In genomic region chr9:119970221-119970620, GRCm38 (mm10) we compare ENCODE assay signal across 9 mouse cellular contexts. TPM values are rescaled to one million over a fixed set of nuclear protein-coding genes. Genes with fewer than 3 reads are reported as not detected.
A peak's percentile ranks its signal among the peaks of the same experiment; 100 is the strongest.
DNase-seq lines count a peak whose midpoint lies in the region; ATAC-seq and TF ChIP-seq lines count a peak whose summit lies in the region.
"Had no signal": no experiment of that assay in that cellular context is flagged by ENCODE, and none has a peak within 500 bp of the region (broad histone marks: within the 10 kb centered on the region; RNA-seq: fewer than 3 reads in every experiment).

No protein-coding gene starts in this region.

- ATAC-seq in Patski: peak; percentile 15
- no peak for ATAC-seq in hindbrain, embryonic 13.5 days (ENCODE audit: low FRiP score)
- ATAC-seq in liver, embryonic 14.5 days (ENCODE audit: insufficient read depth): no peak
- peak; percentile 29; the same call in 1 of the 2 replicates for ATAC-seq in neural tube, embryonic 13.5 days (ENCODE audit: low read depth)
- ATAC-seq in monocyte, adult 5-6 weeks (replicated peaks; ENCODE audit: insufficient number of reproducible peaks, low FRiP score, low TSS enrichment, poor library complexity, severe bottlenecking): no peak

- WGBS in heart, adult 2 months: 31% methylated on average over 6 of the region's 6 CpGs
- WGBS in hindbrain, embryonic 13.5 days: 39% methylated on average over 6 of the region's 6 CpGs
- WGBS in liver, embryonic 14.5 days (ENCODE audit: insufficient replicate concordance): 40% methylated on average over 6 of the region's 6 CpGs
- 49% methylated on average over 6 of the region's 6 CpGs for WGBS in neural tube, embryonic 13.5 days

- no peak for TF ChIP-seq POLR2A in heart, adult 2 months (IDR thresholded peaks at IDR 0.05; ENCODE audit: insufficient read depth, low read depth, low read length)

- CTCF ChIA-PET in Patski (lab: Charles Lee): interaction anchor here (0.8 to 1.5 kb wide), 6 partner anchors 11 to 103 kb away, joined by 3 to 6 read pairs (median 3); partner anchors contain the start of genes Gorasp1 and Ttc21a

- H3K4me3 ChIP-seq in heart, adult 2 months: no peak overlapping the region
- no peak overlapping the region for H3K4me3 ChIP-seq in hindbrain, embryonic 13.5 days
- H3K4me3 ChIP-seq in liver, embryonic 14.5 days (ENCODE audit: insufficient read depth in 1 of 2, low read depth in 2 of 2, low read length in 2 of 2): no peak overlapping the region
- H3K4me3 ChIP-seq in neural tube, embryonic 13.5 days: no peak overlapping the region
- H3K4me3 ChIP-seq: limb, embryonic 12.5 days had no signal

- DNase-seq in heart, adult 2 months: peak; percentile 48 to 73
- DNase-seq in heart, adult 9 months (ENCODE audit: low spot score in 2 of 2): no peak
- DNase-seq in Patski (ENCODE audit: low read depth, low spot score): no peak
- peak; percentile 57 for DNase-seq in embryo, embryonic 10.5 days (ENCODE audit: low spot score)
- DNase-seq in liver, embryonic 14.5 days (ENCODE audit: low read depth in 3 of 3, low spot score in 3 of 3): no peak

- no peak for TF ChIP-seq EP300 in heart, adult 2 months (IDR thresholded peaks at IDR 0.05; ENCODE audit: insufficient read depth, low read depth, low read length)
- TF ChIP-seq EP300 in liver, embryonic 14.5 days (IDR thresholded peaks at IDR 0.05; ENCODE audit: low read depth): no peak

- H3K9ac ChIP-seq in heart, adult 2 months (ENCODE audit: low read depth, low read length): no peak overlapping the region
- no peak overlapping the region for H3K9ac ChIP-seq in hindbrain, embryonic 13.5 days
- H3K9ac ChIP-seq in liver, embryonic 14.5 days (replicated peaks): no peak overlapping the region
- no peak overlapping the region for H3K9ac ChIP-seq in neural tube, embryonic 13.5 days
- H3K9ac ChIP-seq: limb, embryonic 12.5 days had no signal

- H3K9me3 ChIP-seq in hindbrain, embryonic 13.5 days: no peaks in the 10 kb centered on the region
- H3K9me3 ChIP-seq in liver, embryonic 14.5 days (ENCODE audit: control insufficient read depth, low read length): no peaks in the 10 kb centered on the region
- no peaks in the 10 kb centered on the region for H3K9me3 ChIP-seq in neural tube, embryonic 13.5 days
- H3K9me3 ChIP-seq: limb, embryonic 12.5 days had no signal

- in situ Hi-C loops in Patski (cut with MboI; ENCODE audit: low pct_unique_long_range_greater_than_20kb): loop anchor here (5.0 kb wide), 1 partner anchor 42 kb away; no protein-coding TSS in a partner anchor

- no peak overlapping the region for H3K4me2 ChIP-seq in hindbrain, embryonic 13.5 days
- H3K4me2 ChIP-seq in liver, embryonic 14.5 days (ENCODE audit: low read depth): no peak overlapping the region
- no peak overlapping the region for H3K4me2 ChIP-seq in neural tube, embryonic 13.5 days
- H3K4me2 ChIP-seq: limb, embryonic 12.5 days had no signal

- TF ChIP-seq CTCF in heart, adult 2 months (IDR thresholded peaks at IDR 0.05): peak; percentile 64
- TF ChIP-seq CTCF in Patski (IDR thresholded peaks at IDR 0.05): no peak
- TF ChIP-seq CTCF in liver, embryonic 14.5 days (IDR thresholded peaks at IDR 0.05; ENCODE audit: low read depth): peak; percentile 65

- no peaks in the 10 kb centered on the region for H3K27me3 ChIP-seq in heart, adult 2 months (ENCODE audit: control insufficient read depth, insufficient read depth, low read length)
- no peaks in the 10 kb centered on the region for H3K27me3 ChIP-seq in Patski
- no peaks in the 10 kb centered on the region for H3K27me3 ChIP-seq in hindbrain, embryonic 13.5 days
- no peaks in the 10 kb centered on the region for H3K27me3 ChIP-seq in liver, embryonic 14.5 days (ENCODE audit: control insufficient read depth, insufficient read depth, low read length)
- H3K27me3 ChIP-seq in neural tube, embryonic 13.5 days: no peaks in the 10 kb centered on the region
- H3K27me3 ChIP-seq: limb, embryonic 12.5 days had no signal

- peak overlapping the region; percentile 11; the same call in 1 of the 2 replicates for H3K27ac ChIP-seq in heart, adult 2 months
- H3K27ac ChIP-seq in hindbrain, embryonic 13.5 days: peak overlapping the region; percentile 73
- H3K27ac ChIP-seq in liver, embryonic 14.5 days: no peak overlapping the region
- peak overlapping the region; percentile 57; the same call in 1 of the 2 replicates for H3K27ac ChIP-seq in neural tube, embryonic 13.5 days (replicated peaks)
- H3K27ac ChIP-seq: limb, embryonic 12.5 days had no signal

- no peaks in the 10 kb centered on the region for H3K79me2 ChIP-seq in heart, adult 2 months (replicated peaks; ENCODE audit: control insufficient read depth, insufficient read depth, low read length)

- H3K4me1 ChIP-seq in heart, adult 2 months (ENCODE audit: control insufficient read depth, insufficient read depth, low read length): peaks cover 9% of the 10 kb centered on the region
- H3K4me1 ChIP-seq in hindbrain, embryonic 13.5 days (replicated peaks): peaks cover 25% of the 10 kb centered on the region
- no peaks in the 10 kb centered on the region for H3K4me1 ChIP-seq in liver, embryonic 14.5 days (replicated peaks; ENCODE audit: control insufficient read depth in 2 of 2, insufficient read depth in 2 of 2, low read length in 1 of 2)
- peaks cover 15% of the 10 kb centered on the region for H3K4me1 ChIP-seq in neural tube, embryonic 13.5 days (replicated peaks)

- peaks cover 4% of the 10 kb centered on the region for H3K36me3 ChIP-seq in heart, adult 2 months (ENCODE audit: control insufficient read depth, insufficient read depth, low read length)
- 0 out of 2 replicates have a peak, but pooled peaks cover 7% of the 10 kb centered on the region for H3K36me3 ChIP-seq in hindbrain, embryonic 13.5 days
- H3K36me3 ChIP-seq in liver, embryonic 14.5 days (replicated peaks; ENCODE audit: control insufficient read depth, insufficient read depth, low read depth): no peaks in the 10 kb centered on the region
- H3K36me3 ChIP-seq in neural tube, embryonic 13.5 days: peaks cover 10% of the 10 kb centered on the region; the same call in 1 of the 2 replicates

- intact Hi-C loops in heart, adult 2 months (cut with DNase I): no loop called here

- POLR2A ChIA-PET in Patski (lab: Charles Lee): interaction anchor here (1.6 kb wide), 1 partner anchor 11 kb away, joined by 3 read pairs; no protein-coding TSS in a partner anchor

RNA-seq across cellular contexts. Expression of gene Csrnp1, which starts 14.2 kb away (rescaled TPM):
- 10 to 100 TPM; 21.1 to 21.6 TPM for total RNA-seq in heart, adult 2 months (2021)
- 23.6 and 28.7 TPM in 2 replicates for polyA plus RNA-seq in heart, adult 2 months (2012; rRNA removed)
- 18.8 TPM for polyA plus RNA-seq in Patski (2021)
- 1.2 and 1.7 TPM in 2 replicates for polyA plus RNA-seq in hindbrain, embryonic 13.5 days (2015; fragmentation: Nextera tagmentation; extraction: Ambion mirVana)
- 2.1 and 2.2 TPM in 2 replicates for polyA plus RNA-seq in liver, embryonic 14.5 days (2012; rRNA removed)
- 0.38 and 0.44 TPM in 2 replicates for polyA plus RNA-seq in liver, embryonic 14.5 days (2014; fragmentation: Nextera tagmentation; extraction: Ambion mirVana)
- polyA plus RNA-seq in neural tube, embryonic 13.5 days (2015; fragmentation: Nextera tagmentation; extraction: Ambion mirVana): 1.0 and 1.8 TPM in 2 replicates
- 46.8 to 67.3 TPM (median 52.6 TPM) in 3 replicates for total RNA-seq in monocyte, adult 5-6 weeks (2017)

RNA-seq across cellular contexts. Expression of gene Ttc21a, which starts 32.8 kb away (rescaled TPM):
- not detected for total RNA-seq in heart, adult 2 months (2021)
- polyA plus RNA-seq in heart, adult 2 months (2012; rRNA removed): 0.70 TPM in 1 of 2 replicates, not detected in the other
- polyA plus RNA-seq in Patski (2021): 0.64 TPM
- 0.65 and 1.2 TPM in 2 replicates for polyA plus RNA-seq in hindbrain, embryonic 13.5 days (2015; fragmentation: Nextera tagmentation; extraction: Ambion mirVana)
- 0.22 and 0.28 TPM in 2 replicates for polyA plus RNA-seq in liver, embryonic 14.5 days (2012; rRNA removed)
- polyA plus RNA-seq in liver, embryonic 14.5 days (2014; fragmentation: Nextera tagmentation; extraction: Ambion mirVana): 0.11 and 0.25 TPM in 2 replicates
- 0.36 and 0.39 TPM in 2 replicates for polyA plus RNA-seq in neural tube, embryonic 13.5 days (2015; fragmentation: Nextera tagmentation; extraction: Ambion mirVana)
- not detected in 3 replicates for total RNA-seq in monocyte, adult 5-6 weeks (2017)

RNA-seq across cellular contexts. Expression of gene Gorasp1, which starts 32.9 kb away (rescaled TPM):
- total RNA-seq in heart, adult 2 months (2021): 10 to 100 TPM; 32.2 to 35.9 TPM
- 16.8 and 25.0 TPM in 2 replicates for polyA plus RNA-seq in heart, adult 2 months (2012; rRNA removed)
- 24.1 TPM for polyA plus RNA-seq in Patski (2021)
- polyA plus RNA-seq in hindbrain, embryonic 13.5 days (2015; fragmentation: Nextera tagmentation; extraction: Ambion mirVana): 26.0 and 27.9 TPM in 2 replicates
- polyA plus RNA-seq in liver, embryonic 14.5 days (2012; rRNA removed): 6.1 and 6.3 TPM in 2 replicates
- 9.1 and 9.4 TPM in 2 replicates for polyA plus RNA-seq in liver, embryonic 14.5 days (2014; fragmentation: Nextera tagmentation; extraction: Ambion mirVana)
- polyA plus RNA-seq in neural tube, embryonic 13.5 days (2015; fragmentation: Nextera tagmentation; extraction: Ambion mirVana): 20.9 and 22.9 TPM in 2 replicates
- 1.2 to 1.9 TPM (median 1.8 TPM) in 3 replicates for total RNA-seq in monocyte, adult 5-6 weeks (2017)

RNA-seq across cellular contexts. Expression of gene Xirp1, which starts 53.2 kb away (rescaled TPM):
- total RNA-seq in heart, adult 2 months (2021): 100 to 1,000 TPM; 118 to 133 TPM
- 55.5 and 72.8 TPM in 2 replicates for polyA plus RNA-seq in heart, adult 2 months (2012; rRNA removed)
- polyA plus RNA-seq in Patski (2021): 0.04 TPM
- 0.04 and 0.09 TPM in 2 replicates for polyA plus RNA-seq in hindbrain, embryonic 13.5 days (2015; fragmentation: Nextera tagmentation; extraction: Ambion mirVana)
- not detected in 2 replicates for polyA plus RNA-seq in liver, embryonic 14.5 days (2012; rRNA removed)
- not detected in 2 replicates for polyA plus RNA-seq in liver, embryonic 14.5 days (2014; fragmentation: Nextera tagmentation; extraction: Ambion mirVana)
- 0.06 and 0.17 TPM in 2 replicates for polyA plus RNA-seq in neural tube, embryonic 13.5 days (2015; fragmentation: Nextera tagmentation; extraction: Ambion mirVana)
- 0.76 to 2.0 TPM (median 1.7 TPM) in 3 replicates for total RNA-seq in monocyte, adult 5-6 weeks (2017)

Comparison
In these comparisons a context has a peak if more than half of its experiments do, and no peak if none do; other contexts are left out.
1. DNase-seq: peak in heart, adult 2 months (2 of 2) and embryo, embryonic 10.5 days (single experiment); none in heart, adult 9 months (0 of 2), Patski (single experiment) and liver, embryonic 14.5 days (0 of 3).
2. ATAC-seq: peak in Patski (single experiment) and neural tube, embryonic 13.5 days (single experiment); none in hindbrain, embryonic 13.5 days (single experiment), liver, embryonic 14.5 days (single experiment) and monocyte, adult 5-6 weeks (single experiment).